Mouse (Mus musculus) heart, adult 2 months (tissue): Measurements from ENCODE around the gene Krtap5-2. TPM values are rescaled to one million over a fixed set of nuclear protein-coding genes. Genes with fewer than 3 reads are reported as not detected.

ENCODE experiments used
- DNase-seq, 2 experiments: peaks; one replicate each; pipeline ENCODE4 v3.0.0; 2021
- H3K27ac ChIP-seq: fragments of 200-600 bp; 2 replicates; pipeline ENCODE4 v1.8.1; 2022
- H3K27me3 ChIP-seq: fragments of 200-500 bp; 2 replicates; pipeline ENCODE4 v1.6.1; 2012; ENCODE audit warnings: mild to moderate bottlenecking, low read length, inconsistent platforms, mixed read lengths; ENCODE audit not compliant: control insufficient read depth, insufficient read depth
- H3K36me3 ChIP-seq: fragments of 200-500 bp; 2 replicates; pipeline ENCODE4 v1.6.1; 2012; ENCODE audit warnings: low read length, inconsistent platforms; ENCODE audit not compliant: control insufficient read depth, insufficient read depth
- H3K4me1 ChIP-seq: fragments of 200-500 bp; 2 replicates; pipeline ENCODE4 v1.6.1; 2011; ENCODE audit warnings: low read length; ENCODE audit not compliant: control insufficient read depth, insufficient read depth
- H3K4me3 ChIP-seq: fragments of 200-600 bp; 2 replicates; pipeline ENCODE4 v1.8.1; 2022
- H3K79me2 ChIP-seq: fragments of 200-500 bp; replicated peaks from 2 replicates; pipeline ENCODE4 v1.6.1; 2012; ENCODE audit warnings: mild to moderate bottlenecking, inconsistent platforms, low read length, moderate library complexity, mixed read lengths; ENCODE audit not compliant: control insufficient read depth, insufficient read depth
- H3K9ac ChIP-seq: fragments of 200-500 bp; 2 replicates; pipeline ENCODE4 v1.6.1; 2012; ENCODE audit warnings: low read depth, mild to moderate bottlenecking, control low read depth, inconsistent platforms, low read length, mixed read lengths
- EP300 ChIP-seq: fragments of 200-500 bp; IDR thresholded peaks from 2 replicates; pipeline ENCODE4 v1.6.1; 2011; ENCODE audit warnings: low read depth, low read length, control low read depth; ENCODE audit not compliant: insufficient read depth
- POLR2A ChIP-seq: fragments of 200-500 bp; IDR thresholded peaks from 2 replicates; pipeline ENCODE4 v1.6.1; 2011; ENCODE audit warnings: mild to moderate bottlenecking, low read depth, low read length, control low read depth; ENCODE audit not compliant: insufficient read depth
- WGBS: fragments of 180-500 bp; shearing (Covaris S2); methylation state at CpG from one replicate; pipeline ENCODE4 v1.1.7; 2018; 5-methylcytosine and 5-hydroxymethylcytosine counted together
- intact Hi-C: fragments of 180-260 bp; cut with DNase I; formaldehyde crosslinking; loops from one replicate; pipeline ENCODE4 v1.15.1; 2025
- polyA plus RNA-seq: library from polyadenylated mRNA; depleted of rRNA; stranded (reverse); fragments of >200 nt; gene quantifications from 2 replicates; pipeline ENCODE4 v1.2.3, GENCODE M21; 2012; rRNA removed
- total RNA-seq, 2 experiments: library from RNA; stranded (reverse); gene quantifications; 2 replicates each; pipeline ENCODE4 v1.2.3; 2021

Gene Krtap5-2
- total and polyA plus RNA-seq, 3 experiments: not detected

DNA sequence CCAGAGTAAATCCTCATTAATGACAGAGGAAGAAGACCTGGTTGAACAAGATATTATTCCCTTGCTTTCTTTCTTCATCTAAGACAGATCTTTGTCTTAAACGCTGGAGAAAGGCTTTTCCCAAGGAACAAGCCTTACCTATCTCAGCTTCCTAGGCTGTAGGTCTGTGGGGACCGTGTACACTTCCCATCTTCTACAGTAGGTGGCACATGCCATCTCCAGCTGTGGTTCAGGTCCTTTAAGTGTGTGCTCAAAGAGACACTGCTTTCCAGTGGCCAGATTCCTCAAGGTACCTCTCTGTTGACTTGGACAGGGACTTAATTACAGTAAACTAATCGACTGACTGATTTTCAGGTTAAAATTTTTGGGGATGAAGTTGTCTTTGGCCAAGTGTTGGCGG, 47.0 kb downstream of the Krtap5-2 start:
- Histone ChIP-seq H3K27me3 (no peaks in the 10 kb centered on the region), H3K79me2 (no peaks in the 10 kb centered on the region), H3K4me3 (no peak overlapping the region), H3K4me1 (no peaks in the 10 kb centered on the region), H3K9ac (no peak overlapping the region), H3K27ac (no peak overlapping the region), H3K36me3 (no peaks in the 10 kb centered on the region)
- no peak for DNase-seq
- TF ChIP-seq EP300 (no peak), POLR2A (no peak)
- intact Hi-C loops: no loop called here
- 60% methylated on average over 4 of the region's 4 CpGs for WGBS

Other genes with a start within 250 kb of the Krtap5-2 start
- gene Brsk2, start 226.3 kb downstream of the Krtap5-2 start, total RNA-seq: under 1 TPM; 0.07 to 0.18 TPM
- gene Brsk2, start 226.3 kb downstream of the Krtap5-2 start, polyA plus RNA-seq: 0.20 and 0.23 TPM in 2 replicates
- gene Mob2, start 114.9 kb downstream of the Krtap5-2 start, total RNA-seq: 10 to 100 TPM; 41.9 to 44.5 TPM
- gene Mob2, start 114.9 kb downstream of the Krtap5-2 start, polyA plus RNA-seq: 44.8 and 58.9 TPM in 2 replicates
- 10 to 100 TPM; 37.4 to 43.2 TPM for gene Dusp8, start 80.2 kb downstream of the Krtap5-2 start, total RNA-seq
- 31.4 and 38.4 TPM in 2 replicates for gene Dusp8, start 80.2 kb downstream of the Krtap5-2 start, polyA plus RNA-seq
- not detected for gene Gm45618, start 55.3 kb downstream of the Krtap5-2 start, total RNA-seq
- not detected in 2 replicates for gene Gm45618, start 55.3 kb downstream of the Krtap5-2 start, polyA plus RNA-seq
- gene Gm39115, start 40.0 kb downstream of the Krtap5-2 start, total RNA-seq: not detected
- not detected in 2 replicates for gene Gm39115, start 40.0 kb downstream of the Krtap5-2 start, polyA plus RNA-seq
- gene Gm45337, start 31.4 kb downstream of the Krtap5-2 start, total RNA-seq: not detected
- not detected in 2 replicates for gene Gm45337, start 31.4 kb downstream of the Krtap5-2 start, polyA plus RNA-seq
- gene Gm29735, start 18.9 kb downstream of the Krtap5-2 start, total RNA-seq: not detected
- not detected in 2 replicates for gene Gm29735, start 18.9 kb downstream of the Krtap5-2 start, polyA plus RNA-seq
- not detected for gene Gm4553, start 10.3 kb downstream of the Krtap5-2 start, total RNA-seq
- gene Gm4553, start 10.3 kb downstream of the Krtap5-2 start, polyA plus RNA-seq: not detected in 2 replicates
- not detected for gene Gm10153, start 14.4 kb upstream of the Krtap5-2 start, total RNA-seq
- gene Gm10153, start 14.4 kb upstream of the Krtap5-2 start, polyA plus RNA-seq: not detected in 2 replicates
- gene Krtap5-3, start 25.4 kb upstream of the Krtap5-2 start, total RNA-seq: not detected
- not detected in 2 replicates for gene Krtap5-3, start 25.4 kb upstream of the Krtap5-2 start, polyA plus RNA-seq
- not detected for gene Gm7579, start 35.9 kb upstream of the Krtap5-2 start, total RNA-seq
- gene Gm7579, start 35.9 kb upstream of the Krtap5-2 start, polyA plus RNA-seq: not detected in 2 replicates
- not detected for gene Krtap5-5, start 54.0 kb upstream of the Krtap5-2 start, total RNA-seq
- not detected in 2 replicates for gene Krtap5-5, start 54.0 kb upstream of the Krtap5-2 start, polyA plus RNA-seq
- not detected for gene Gm40460, start 65.1 kb upstream of the Krtap5-2 start, total RNA-seq
- gene Gm40460, start 65.1 kb upstream of the Krtap5-2 start, polyA plus RNA-seq: not detected in 2 replicates
- gene Gm2431, start 82.3 kb upstream of the Krtap5-2 start, total RNA-seq: not detected
- not detected in 2 replicates for gene Gm2431, start 82.3 kb upstream of the Krtap5-2 start, polyA plus RNA-seq
- gene Gm4559, start 98.4 kb upstream of the Krtap5-2 start, total RNA-seq: not detected
- not detected in 2 replicates for gene Gm4559, start 98.4 kb upstream of the Krtap5-2 start, polyA plus RNA-seq
- not detected for gene Krtap5-1, start 121.1 kb upstream of the Krtap5-2 start, total RNA-seq
- not detected in 2 replicates for gene Krtap5-1, start 121.1 kb upstream of the Krtap5-2 start, polyA plus RNA-seq
- not detected for gene Krtap5-4, start 127.5 kb upstream of the Krtap5-2 start, total RNA-seq
- not detected in 2 replicates for gene Krtap5-4, start 127.5 kb upstream of the Krtap5-2 start, polyA plus RNA-seq
- gene Ifitm10, start 197.7 kb upstream of the Krtap5-2 start, total RNA-seq: 1 to 10 TPM; 2.2 to 3.6 TPM
- gene Ifitm10, start 197.7 kb upstream of the Krtap5-2 start, polyA plus RNA-seq: 4.9 and 6.4 TPM in 2 replicates
- 1 to 10 TPM; 3.5 to 4.9 TPM for gene Gm49369, start 206.7 kb upstream of the Krtap5-2 start, total RNA-seq
- 0.23 TPM in 1 of 2 replicates, not detected in the other for gene Gm49369, start 206.7 kb upstream of the Krtap5-2 start, polyA plus RNA-seq
- 100 to 1,000 TPM; 883 to 991 TPM for gene Ctsd, start 212.0 kb upstream of the Krtap5-2 start, total RNA-seq
- 1,120 and 1,462 TPM in 2 replicates for gene Ctsd, start 212.0 kb upstream of the Krtap5-2 start, polyA plus RNA-seq